Mouse (Mus musculus): ENCODE measurements at regions not wholly inside any gene's neighbourhood (a gene's known extent, or its start where the extent isn't known, plus 50 kb on each side); places are given as distances from the start of the nearest gene placed in this dataset.

DNA sequence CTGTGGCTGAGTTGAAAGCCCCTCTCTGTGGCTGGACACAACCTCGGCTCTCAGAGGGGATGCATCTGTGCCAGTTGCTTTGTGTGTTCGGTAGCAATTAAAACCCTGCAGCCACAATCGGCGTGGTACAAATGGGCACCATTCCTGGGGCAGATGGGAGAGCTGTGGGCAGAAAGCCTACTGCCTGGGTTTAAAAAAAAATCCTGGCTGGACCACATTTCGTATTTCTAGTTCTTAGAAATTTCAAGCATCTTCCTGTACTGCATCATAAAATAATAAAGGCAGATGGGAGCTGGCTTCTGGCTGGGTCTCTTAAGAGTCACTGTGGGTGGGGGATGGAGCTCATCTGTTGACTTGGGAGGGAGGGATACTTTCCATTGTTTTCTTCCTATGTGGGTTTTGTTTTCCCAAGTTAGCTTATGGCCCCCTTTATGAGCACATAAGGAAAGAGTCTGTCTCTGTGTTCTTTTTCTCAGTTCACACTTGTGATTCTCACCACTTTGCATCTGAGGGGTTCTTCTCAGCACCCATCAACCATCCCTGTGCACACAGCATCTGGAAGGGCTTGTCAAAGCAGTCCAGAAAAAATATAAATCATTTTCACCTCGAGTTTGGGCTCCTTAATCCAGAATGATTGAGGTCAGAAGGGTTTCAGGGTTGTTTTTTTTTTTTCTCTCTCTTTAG is 80.5 kb upstream of the Pum3 start:
- Histone ChIP-seq H3K27me3 (ENCODE audit: control insufficient read depth, insufficient read depth, low read length) (no peaks in the 10 kb centered on the region), H3K27ac (replicated peaks; ENCODE audit: low read depth, low read length) (no peak overlapping the region), H3K4me1 (ENCODE audit: control insufficient read depth, insufficient read depth, low read length) (no peaks in the 10 kb centered on the region), H3K36me3 (ENCODE audit: control insufficient read depth, insufficient read depth, low read length) (no peaks in the 10 kb centered on the region), H3K4me3 (replicated peaks; ENCODE audit: low read depth, low read length) (no peak overlapping the region), H3K9ac (replicated peaks; ENCODE audit: low read length) (no peak overlapping the region), H3K4me2 (ENCODE audit: low read length) (no peak overlapping the region), H3K9me3 (ENCODE audit: control insufficient read depth, low read length) (no peaks in the 10 kb centered on the region)
- 73% methylated on average over 6 of the region's 6 CpGs for WGBS
- peak; percentile 7 for DNase-seq
- ATAC-seq (ENCODE audit: low FRiP score, low TSS enrichment) = no peak

DNA sequence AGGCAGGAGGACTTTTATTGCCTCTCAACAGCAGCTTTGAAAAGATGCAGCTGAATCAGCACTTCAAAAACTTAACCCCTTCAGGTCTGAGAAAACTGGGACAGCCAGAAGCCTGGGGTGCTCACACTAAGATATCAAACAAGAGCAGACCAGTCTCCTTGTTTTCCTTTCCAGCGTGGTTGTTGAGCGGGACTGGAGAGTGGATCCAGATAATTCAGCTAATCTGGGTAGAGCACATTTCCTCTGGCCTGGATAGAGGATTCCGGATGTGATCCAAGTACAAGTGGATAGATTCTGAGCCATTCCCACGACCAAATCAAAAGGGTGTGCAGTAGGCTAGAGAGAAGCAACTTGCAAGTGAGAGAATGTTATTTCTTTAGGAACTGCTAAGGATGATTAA is 68.7 kb upstream of the Pum3 start:
- H3K4me3 ChIP-seq (replicated peaks; ENCODE audit: low read depth, low read length) = no peak overlapping the region
- H3K9ac ChIP-seq (replicated peaks; ENCODE audit: low read length) = no peak overlapping the region
- H3K27me3 ChIP-seq (ENCODE audit: control insufficient read depth, insufficient read depth, low read length) = no peaks in the 10 kb centered on the region
- WGBS = 87% methylated on average over 4 of the region's 4 CpGs
- no peak overlapping the region for H3K27ac ChIP-seq (replicated peaks; ENCODE audit: low read depth, low read length)
- no peaks in the 10 kb centered on the region for H3K9me3 ChIP-seq (ENCODE audit: control insufficient read depth, low read length)
- ATAC-seq (ENCODE audit: low FRiP score, low TSS enrichment) (no peak), DNase-seq (no peak)
- H3K36me3 ChIP-seq (ENCODE audit: control insufficient read depth, insufficient read depth, low read length) = no peaks in the 10 kb centered on the region
- no peaks in the 10 kb centered on the region for H3K4me1 ChIP-seq (ENCODE audit: control insufficient read depth, insufficient read depth, low read length)
- no peak overlapping the region for H3K4me2 ChIP-seq (ENCODE audit: low read length)

DNA sequence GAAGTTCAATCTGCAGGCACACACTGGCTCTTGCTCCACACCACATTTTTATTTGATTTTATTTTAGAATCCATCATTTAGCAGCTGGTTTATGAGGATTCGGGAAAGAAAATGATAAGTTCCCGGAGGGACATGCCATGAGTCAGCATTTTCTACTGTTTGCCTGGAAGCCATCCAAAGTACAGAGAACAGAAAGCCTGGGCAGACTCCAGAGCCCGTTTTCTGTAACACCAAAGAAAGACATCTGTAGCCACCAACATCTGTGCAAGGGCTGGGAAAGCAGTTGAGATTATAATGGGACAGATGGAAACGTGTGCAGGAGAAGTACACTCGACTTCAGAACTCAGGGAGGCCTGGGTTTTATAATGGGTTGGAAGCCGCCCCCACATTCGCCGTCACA is 62.8 kb upstream of the Pum3 start:
- Histone ChIP-seq H3K4me1 (ENCODE audit: control insufficient read depth, insufficient read depth, low read length) (no peaks in the 10 kb centered on the region), H3K9me3 (ENCODE audit: control insufficient read depth, low read length) (no peaks in the 10 kb centered on the region), H3K27ac (replicated peaks; ENCODE audit: low read depth, low read length) (no peak overlapping the region), H3K4me2 (ENCODE audit: low read length) (no peak overlapping the region), H3K36me3 (ENCODE audit: control insufficient read depth, insufficient read depth, low read length) (no peaks in the 10 kb centered on the region), H3K9ac (replicated peaks; ENCODE audit: low read length) (no peak overlapping the region), H3K4me3 (replicated peaks; ENCODE audit: low read depth, low read length) (no peak overlapping the region), H3K27me3 (ENCODE audit: control insufficient read depth, insufficient read depth, low read length) (no peaks in the 10 kb centered on the region)
- DNase-seq (no peak), ATAC-seq (ENCODE audit: low FRiP score, low TSS enrichment) (no peak)
- WGBS = 90% methylated on average over 8 of the region's 8 CpGs

DNA sequence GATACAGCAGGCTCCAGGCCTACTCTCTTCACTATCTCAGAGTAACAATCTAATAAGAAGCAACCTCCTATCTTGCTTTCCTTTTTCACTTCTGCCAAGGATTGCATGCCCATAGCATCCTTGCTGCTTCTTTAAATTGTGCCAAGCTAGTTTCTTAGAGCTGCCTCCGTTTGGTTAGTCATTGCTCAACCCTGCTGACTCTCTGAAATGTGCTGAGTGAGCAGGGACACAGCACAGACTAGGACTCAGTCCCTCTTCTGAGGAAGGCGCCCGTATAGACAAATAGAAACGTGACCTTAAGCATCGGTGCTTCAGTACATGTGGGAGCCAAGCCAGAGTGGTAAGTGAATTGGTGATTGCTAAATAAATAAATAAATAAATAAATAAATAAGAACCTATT is 62.2 kb upstream of the Pum3 start:
- Histone ChIP-seq H3K4me3 (replicated peaks; ENCODE audit: low read depth, low read length) (no peak overlapping the region), H3K36me3 (ENCODE audit: control insufficient read depth, insufficient read depth, low read length) (no peaks in the 10 kb centered on the region), H3K9me3 (ENCODE audit: control insufficient read depth, low read length) (no peaks in the 10 kb centered on the region), H3K27me3 (ENCODE audit: control insufficient read depth, insufficient read depth, low read length) (no peaks in the 10 kb centered on the region), H3K9ac (replicated peaks; ENCODE audit: low read length) (no peak overlapping the region), H3K4me1 (ENCODE audit: control insufficient read depth, insufficient read depth, low read length) (no peaks in the 10 kb centered on the region), H3K4me2 (ENCODE audit: low read length) (no peak overlapping the region), H3K27ac (replicated peaks; ENCODE audit: low read depth, low read length) (no peak overlapping the region)
- DNase-seq = no peak
- ATAC-seq (ENCODE audit: low FRiP score, low TSS enrichment) = no peak
- WGBS = 93% methylated on average over 5 of the region's 5 CpGs

DNA sequence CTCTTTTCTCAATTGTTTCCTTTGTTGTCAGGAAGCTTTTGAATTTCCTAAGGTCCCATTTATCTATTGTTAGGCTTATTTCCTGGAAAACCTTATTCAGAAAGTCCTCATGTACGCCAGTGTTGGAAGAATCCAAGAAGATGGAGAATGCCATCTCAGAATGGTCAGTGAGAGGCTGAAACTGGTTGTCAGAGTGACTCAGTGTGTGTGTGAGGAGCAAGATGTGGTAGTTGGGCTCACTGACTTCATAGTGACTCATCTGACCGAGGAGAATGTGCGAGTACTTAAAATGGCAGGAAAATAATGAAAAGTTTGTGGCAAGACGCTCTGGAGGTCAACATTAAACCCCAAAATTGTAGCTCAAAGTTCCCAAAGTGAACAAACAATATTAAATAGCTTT is 59.4 kb upstream of the Pum3 start:
- H3K4me2 ChIP-seq (ENCODE audit: low read length) = no peak overlapping the region
- H3K27me3 ChIP-seq (ENCODE audit: control insufficient read depth, insufficient read depth, low read length) = no peaks in the 10 kb centered on the region
- H3K4me3 ChIP-seq (replicated peaks; ENCODE audit: low read depth, low read length) = no peak overlapping the region
- no peaks in the 10 kb centered on the region for H3K9me3 ChIP-seq (ENCODE audit: control insufficient read depth, low read length)
- 82% methylated on average over 4 of the region's 4 CpGs for WGBS
- no peaks in the 10 kb centered on the region for H3K36me3 ChIP-seq (ENCODE audit: control insufficient read depth, insufficient read depth, low read length)
- no peaks in the 10 kb centered on the region for H3K4me1 ChIP-seq (ENCODE audit: control insufficient read depth, insufficient read depth, low read length)
- ATAC-seq (ENCODE audit: low FRiP score, low TSS enrichment) (no peak), DNase-seq (no peak)
- no peak overlapping the region for H3K9ac ChIP-seq (replicated peaks; ENCODE audit: low read length)
- no peak overlapping the region for H3K27ac ChIP-seq (replicated peaks; ENCODE audit: low read depth, low read length)
